Mouse (Mus musculus) forebrain, embryonic 16.5 days (tissue): ENCODE measurements around the gene Usp32. TPM values are rescaled to one million over a fixed set of nuclear protein-coding genes. Genes with fewer than 3 reads are reported as not detected.
A peak's percentile ranks its signal among the peaks of the same experiment; 100 is the strongest.

Source experiments
- ATAC-seq: fragments of 200-750 bp; cut with Nextera tagmentation; 2 replicates; pipeline ENCODE4 v1.8.0; 2017; ENCODE audit warnings: mild to moderate bottlenecking, moderate library complexity
- H3K27ac ChIP-seq: fragments of 300-500 bp; sonication (generic); 2 replicates; pipeline ENCODE4 v1.5.1; 2014; ENCODE audit warnings: low read length, control low read depth
- H3K27me3 ChIP-seq: fragments of 300-500 bp; sonication (generic); replicated peaks from 2 replicates; pipeline ENCODE4 v1.6.1; 2014; ENCODE audit warnings: low read length; ENCODE audit not compliant: control insufficient read depth, insufficient read depth
- H3K36me3 ChIP-seq: fragments of 300-500 bp; sonication (generic); 2 replicates; pipeline ENCODE4 v1.6.1; 2014; ENCODE audit not compliant: control insufficient read depth, insufficient read depth
- H3K4me1 ChIP-seq: fragments of 300-500 bp; sonication (generic); replicated peaks from 2 replicates; pipeline ENCODE4 v1.6.1; 2014; ENCODE audit warnings: low read length; ENCODE audit not compliant: control insufficient read depth, insufficient read depth
- H3K4me2 ChIP-seq: fragments of 300-500 bp; sonication (generic); 2 replicates; pipeline ENCODE4 v1.6.1; 2014; ENCODE audit warnings: mild to moderate bottlenecking, low read length, control low read depth
- H3K4me3 ChIP-seq: fragments of 300-500 bp; sonication (generic); replicated peaks from 2 replicates; pipeline ENCODE4 v1.5.1; 2014; ENCODE audit warnings: mild to moderate bottlenecking, low read length, control low read depth
- H3K9ac ChIP-seq: fragments of 300-500 bp; sonication (generic); replicated peaks from 2 replicates; pipeline ENCODE4 v1.6.1; 2014; ENCODE audit warnings: low read depth, low read length, control low read depth
- H3K9me3 ChIP-seq: fragments of 300-500 bp; sonication (generic); 2 replicates; pipeline ENCODE4 v1.6.1; 2016; ENCODE audit warnings: low read length; ENCODE audit not compliant: control insufficient read depth
- WGBS: fragments of 180-500 bp; shearing (Covaris S2); extraction: QIAGEN DNeasy Blood & Tissue Kit; methylation state at CpG from one replicate; pipeline ENCODE4 v1.1.7; 2014; 5-methylcytosine and 5-hydroxymethylcytosine counted together
- polyA plus RNA-seq: library from polyadenylated mRNA; unstranded; fragments of >200 nt; fragmentation: Nextera tagmentation; extraction: Ambion mirVana; gene quantifications from 2 replicates; pipeline ENCODE4 v1.2.1, GENCODE M21; 2015

Gene Usp32
- polyA plus RNA-seq, 1 experiment from 2014 or later = 10.9 TPM

- 24% methylated on average over 3 of the region's 3 CpGs for WGBS
- no peak for ATAC-seq
These were observed 191.4 kb downstream of the Usp32 start for GRCm38 (mm10) chr11:84948526-84948925.

GRCm38 (mm10) chr11:84948114-84948513 is 191.8 kb downstream of the Usp32 start:
- peak; percentile 52 for ATAC-seq
- Histone ChIP-seq H3K4me2 (no peak overlapping the region), H3K9me3 (no peaks in the 10 kb centered on the region), H3K9ac (no peak overlapping the region), H3K36me3 (no peaks in the 10 kb centered on the region), H3K27ac (no peak overlapping the region; the same call in 1 of the 2 replicates), H3K27me3 (no peaks in the 10 kb centered on the region), H3K4me3 (no peak overlapping the region), H3K4me1 (peaks cover 26% of the 10 kb centered on the region)
- WGBS = 19% methylated on average over 3 of the region's 3 CpGs

More at GRCm38 (mm10) chr11:84948526-84948925, 191.4 kb downstream of the Usp32 start:
- peaks cover 25% of the 10 kb centered on the region for H3K4me1 ChIP-seq
- no peaks in the 10 kb centered on the region for H3K27me3 ChIP-seq
- no peak overlapping the region for H3K4me3 ChIP-seq
- H3K4me2 ChIP-seq = no peak overlapping the region
- no peaks in the 10 kb centered on the region for H3K9me3 ChIP-seq
- H3K36me3 ChIP-seq = no peaks in the 10 kb centered on the region
- no peak overlapping the region for H3K27ac ChIP-seq
- H3K9ac ChIP-seq = no peak overlapping the region

- H3K27ac ChIP-seq = peak overlapping the region; percentile 66
- peak; percentile 75; the same call in 1 of the 2 replicates for ATAC-seq
- no peak overlapping the region for H3K4me3 ChIP-seq
- no peaks in the 10 kb centered on the region for H3K9me3 ChIP-seq
- H3K36me3 ChIP-seq = no peaks in the 10 kb centered on the region
- H3K27me3 ChIP-seq = no peaks in the 10 kb centered on the region
- H3K4me2 ChIP-seq = no peak overlapping the region
- H3K4me1 ChIP-seq = peaks cover 26% of the 10 kb centered on the region
- WGBS = 26% methylated on average over 6 of the region's 6 CpGs
- H3K9ac ChIP-seq = no peak overlapping the region
These were observed 192.8 kb downstream of the Usp32 start for GRCm38 (mm10) chr11:84947206-84947605.

GRCm38 (mm10) chr11:84945841-84946240 is 194.1 kb downstream of the Usp32 start:
- Histone ChIP-seq H3K9me3 (no peaks in the 10 kb centered on the region), H3K4me2 (no peak overlapping the region), H3K9ac (no peak overlapping the region), H3K4me1 (peaks cover 26% of the 10 kb centered on the region), H3K27me3 (no peaks in the 10 kb centered on the region), H3K27ac (no peak overlapping the region), H3K4me3 (no peak overlapping the region), H3K36me3 (no peaks in the 10 kb centered on the region)
- WGBS = 61% methylated on average over 3 of the region's 3 CpGs
- no peak for ATAC-seq

GRCm38 (mm10) chr11:84944639-84945435 is 195.1 kb downstream of the Usp32 start:
- no peaks in the 10 kb centered on the region for H3K9me3 ChIP-seq
- H3K4me2 ChIP-seq = no peak overlapping the region
- no peak overlapping the region for H3K27ac ChIP-seq
- H3K9ac ChIP-seq = no peak overlapping the region
- ATAC-seq = no peak
- no peak overlapping the region for H3K4me3 ChIP-seq
- WGBS = 7% methylated on average over 12 of the region's 12 CpGs
- peaks cover 33% of the 10 kb centered on the region for H3K4me1 ChIP-seq
- H3K27me3 ChIP-seq = no peaks in the 10 kb centered on the region
- H3K36me3 ChIP-seq = no peaks in the 10 kb centered on the region

- Histone ChIP-seq H3K27me3 (no peaks in the 10 kb centered on the region), H3K4me1 (peaks cover 39% of the 10 kb centered on the region), H3K36me3 (no peaks in the 10 kb centered on the region), H3K4me2 (peak overlapping the region; percentile 40), H3K9ac (peak overlapping the region; percentile 36; the same call in 1 of the 2 replicates), H3K4me3 (0 out of 2 replicates have a peak overlapping the region, but pooled peaks have one; percentile 4), H3K27ac (no peak overlapping the region), H3K9me3 (no peaks in the 10 kb centered on the region)
- no peak for ATAC-seq
- WGBS = under 1% methylated on average over 15 of the region's 15 CpGs
These were observed 196.0 kb downstream of the Usp32 start for GRCm38 (mm10) chr11:84943948-84944347.

- Histone ChIP-seq H3K4me3 (no peak overlapping the region), H3K4me1 (peaks cover 26% of the 10 kb centered on the region), H3K9ac (no peak overlapping the region), H3K4me2 (no peak overlapping the region), H3K36me3 (no peaks in the 10 kb centered on the region), H3K27ac (peak overlapping the region; percentile 87), H3K9me3 (no peaks in the 10 kb centered on the region), H3K27me3 (no peaks in the 10 kb centered on the region)
- ATAC-seq = no peak
- 53% methylated on average over 10 of the region's 10 CpGs for WGBS
These were observed 199.8 kb downstream of the Usp32 start for GRCm38 (mm10) chr11:84940140-84940539.

GRCm38 (mm10) chr11:84939508-84940053 is 200.4 kb downstream of the Usp32 start:
- Histone ChIP-seq H3K9ac (no peak overlapping the region), H3K4me2 (0 out of 2 replicates have a peak overlapping the region, but pooled peaks have one; percentile 17), H3K4me1 (peaks cover 21% of the 10 kb centered on the region), H3K27ac (peak overlapping the region; percentile 87), H3K4me3 (no peak overlapping the region), H3K9me3 (no peaks in the 10 kb centered on the region), H3K27me3 (no peaks in the 10 kb centered on the region), H3K36me3 (no peaks in the 10 kb centered on the region)
- peak; percentile 90 for ATAC-seq
- whole genome bisulfite sequencing = 37% methylated on average over 8 of the region's 8 CpGs
